Mouse (Mus musculus): ENCODE data around the gene Irf3. TPM values are rescaled to one million over a fixed set of nuclear protein-coding genes. Genes with fewer than 3 reads are reported as not detected.
A peak's percentile ranks its signal among the peaks of the same experiment; 100 is the strongest.

The Irf3 gene
- polyA plus RNA-seq, 1 experiment, result 108 TPM

DNA sequence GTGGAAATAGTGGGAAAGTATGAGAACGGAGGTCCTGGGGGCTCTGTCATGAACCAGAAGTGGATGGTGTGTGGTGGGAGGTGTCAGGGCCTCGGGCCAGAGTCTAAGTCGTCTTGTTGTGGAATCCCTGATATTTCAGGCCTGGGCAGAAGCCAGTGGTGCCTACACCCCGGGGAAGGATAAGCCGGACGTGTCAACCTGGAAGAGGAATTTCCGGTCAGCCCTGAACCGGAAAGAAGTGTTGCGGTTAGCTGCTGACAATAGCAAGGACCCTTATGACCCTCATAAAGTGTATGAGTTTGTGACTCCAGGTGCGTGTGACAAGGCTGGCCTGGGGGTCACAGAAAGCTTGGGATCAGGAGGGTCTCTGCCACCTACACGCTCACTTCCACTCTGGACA, 2.3 kb downstream of the Irf3 start:
- Histone ChIP-seq H3K27ac (ENCODE audit: control insufficient read depth, insufficient read depth, low read depth, low read length) (no peak overlapping the region), H3K36me3 (ENCODE audit: control insufficient read depth, insufficient read depth, low read length) (peaks cover 2% of the 10 kb centered on the region), H3K27me3 (ENCODE audit: control insufficient read depth, insufficient read depth, low read length) (no peaks in the 10 kb centered on the region), H3K4me3 (ENCODE audit: control insufficient read depth, low read depth, low read length) (no peak overlapping the region), H3K4me1 (ENCODE audit: control insufficient read depth, insufficient read depth, low read length) (peaks cover 15% of the 10 kb centered on the region)
- TF ChIP-seq CTCF (IDR thresholded peaks at IDR 0.05; ENCODE audit: control insufficient read depth, insufficient read depth, insufficient replicate concordance, low read depth, low read length) (no peak), POLR2A (IDR thresholded peaks at IDR 0.05; ENCODE audit: control insufficient read depth, low read depth, low read length) (no peak)

- Histone ChIP-seq H3K4me1 (ENCODE audit: control insufficient read depth, insufficient read depth, low read length) (peaks cover 15% of the 10 kb centered on the region), H3K4me3 (ENCODE audit: control insufficient read depth, low read depth, low read length) (no peak overlapping the region), H3K27me3 (ENCODE audit: control insufficient read depth, insufficient read depth, low read length) (no peaks in the 10 kb centered on the region), H3K36me3 (ENCODE audit: control insufficient read depth, insufficient read depth, low read length) (peaks cover 2% of the 10 kb centered on the region), H3K27ac (ENCODE audit: control insufficient read depth, insufficient read depth, low read depth, low read length) (no peak overlapping the region)
- TF ChIP-seq POLR2A (IDR thresholded peaks at IDR 0.05; ENCODE audit: control insufficient read depth, low read depth, low read length) (no peak), CTCF (IDR thresholded peaks at IDR 0.05; ENCODE audit: control insufficient read depth, insufficient read depth, insufficient replicate concordance, low read depth, low read length) (no peak)
Measured at GRCm38 (mm10) chr7:45000539-45001114, 3.2 kb downstream of the Irf3 start.

DNA sequence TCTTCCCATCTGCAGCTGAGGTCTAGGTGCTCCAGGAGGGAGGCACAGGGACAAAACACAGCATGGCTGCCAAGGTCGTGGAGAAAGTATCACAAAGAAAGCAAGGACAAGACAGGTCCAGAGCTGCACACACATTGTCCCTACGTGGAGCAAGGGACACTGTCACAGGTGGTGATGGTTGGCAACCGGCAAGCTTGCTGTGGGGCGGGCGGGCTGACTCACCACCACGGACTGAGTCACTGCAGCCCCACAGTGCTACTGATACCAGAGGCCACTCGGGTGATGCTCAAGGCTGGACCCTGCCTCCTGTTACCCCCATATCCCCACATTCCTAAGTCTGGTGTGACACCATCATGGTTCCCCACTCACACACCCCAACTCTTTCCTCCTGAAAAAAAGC, 5.0 kb downstream of the Irf3 start:
- Histone ChIP-seq H3K27me3 (ENCODE audit: control insufficient read depth, insufficient read depth, low read length) (no peaks in the 10 kb centered on the region), H3K36me3 (ENCODE audit: control insufficient read depth, insufficient read depth, low read length) (peaks cover 5% of the 10 kb centered on the region), H3K4me1 (ENCODE audit: control insufficient read depth, insufficient read depth, low read length) (peaks cover 10% of the 10 kb centered on the region), H3K4me3 (ENCODE audit: control insufficient read depth, low read depth, low read length) (no peak overlapping the region), H3K27ac (ENCODE audit: control insufficient read depth, insufficient read depth, low read depth, low read length) (no peak overlapping the region)
- TF ChIP-seq CTCF (IDR thresholded peaks at IDR 0.05; ENCODE audit: control insufficient read depth, insufficient read depth, insufficient replicate concordance, low read depth, low read length), result no peak
- peak; percentile 4; the same call in 1 of the 2 replicates for TF ChIP-seq POLR2A (IDR thresholded peaks at IDR 0.05; ENCODE audit: control insufficient read depth, low read depth, low read length)

- Histone ChIP-seq H3K27me3 (ENCODE audit: control insufficient read depth, insufficient read depth, low read length) (no peaks in the 10 kb centered on the region), H3K4me3 (ENCODE audit: control insufficient read depth, low read depth, low read length) (no peak overlapping the region), H3K27ac (ENCODE audit: control insufficient read depth, insufficient read depth, low read depth, low read length) (no peak overlapping the region), H3K4me1 (ENCODE audit: control insufficient read depth, insufficient read depth, low read length) (peaks cover 4% of the 10 kb centered on the region), H3K36me3 (ENCODE audit: control insufficient read depth, insufficient read depth, low read length) (peaks cover 5% of the 10 kb centered on the region)
- no peak for TF ChIP-seq POLR2A (IDR thresholded peaks at IDR 0.05; ENCODE audit: control insufficient read depth, low read depth, low read length)
- no peak for TF ChIP-seq CTCF (IDR thresholded peaks at IDR 0.05; ENCODE audit: control insufficient read depth, insufficient read depth, insufficient replicate concordance, low read depth, low read length)
Measured at GRCm38 (mm10) chr7:45004546-45004945, 7.1 kb downstream of the Irf3 start.

GRCm38 (mm10) chr7:45005321-45005992, 8.0 kb downstream of the Irf3 start:
- Histone ChIP-seq H3K36me3 (ENCODE audit: control insufficient read depth, insufficient read depth, low read length) (peaks cover 3% of the 10 kb centered on the region), H3K27ac (ENCODE audit: control insufficient read depth, insufficient read depth, low read depth, low read length) (no peak overlapping the region), H3K4me3 (ENCODE audit: control insufficient read depth, low read depth, low read length) (no peak overlapping the region), H3K4me1 (ENCODE audit: control insufficient read depth, insufficient read depth, low read length) (no peaks in the 10 kb centered on the region), H3K27me3 (ENCODE audit: control insufficient read depth, insufficient read depth, low read length) (no peaks in the 10 kb centered on the region)
- TF ChIP-seq POLR2A (IDR thresholded peaks at IDR 0.05; ENCODE audit: control insufficient read depth, low read depth, low read length) (no peak), CTCF (IDR thresholded peaks at IDR 0.05; ENCODE audit: control insufficient read depth, insufficient read depth, insufficient replicate concordance, low read depth, low read length) (no peak)

GRCm38 (mm10) chr7:45006503-45006902, 9.1 kb downstream of the Irf3 start:
- Histone ChIP-seq H3K36me3 (ENCODE audit: control insufficient read depth, insufficient read depth, low read length) (peaks cover 2% of the 10 kb centered on the region), H3K4me3 (ENCODE audit: control insufficient read depth, low read depth, low read length) (no peak overlapping the region), H3K27me3 (ENCODE audit: control insufficient read depth, insufficient read depth, low read length) (no peaks in the 10 kb centered on the region), H3K4me1 (ENCODE audit: control insufficient read depth, insufficient read depth, low read length) (no peaks in the 10 kb centered on the region), H3K27ac (ENCODE audit: control insufficient read depth, insufficient read depth, low read depth, low read length) (no peak overlapping the region)
- TF ChIP-seq CTCF (IDR thresholded peaks at IDR 0.05; ENCODE audit: control insufficient read depth, insufficient read depth, insufficient replicate concordance, low read depth, low read length) (no peak), POLR2A (IDR thresholded peaks at IDR 0.05; ENCODE audit: control insufficient read depth, low read depth, low read length) (no peak)

GRCm38 (mm10) chr7:45007141-45007540, 9.7 kb downstream of the Irf3 start:
- Histone ChIP-seq H3K27ac (ENCODE audit: control insufficient read depth, insufficient read depth, low read depth, low read length) (no peak overlapping the region), H3K36me3 (ENCODE audit: control insufficient read depth, insufficient read depth, low read length) (peaks cover 2% of the 10 kb centered on the region), H3K27me3 (ENCODE audit: control insufficient read depth, insufficient read depth, low read length) (no peaks in the 10 kb centered on the region), H3K4me3 (ENCODE audit: control insufficient read depth, low read depth, low read length) (no peak overlapping the region), H3K4me1 (ENCODE audit: control insufficient read depth, insufficient read depth, low read length) (no peaks in the 10 kb centered on the region)
- TF ChIP-seq POLR2A (IDR thresholded peaks at IDR 0.05; ENCODE audit: control insufficient read depth, low read depth, low read length) (no peak), CTCF (IDR thresholded peaks at IDR 0.05; ENCODE audit: control insufficient read depth, insufficient read depth, insufficient replicate concordance, low read depth, low read length) (no peak)
